Mouse (Mus musculus): Measurements from ENCODE around the gene Fignl1.

The Fignl1 gene

GRCm38 (mm10) chr11:11809404-11810175, 828 bp upstream of the Fignl1 start:
- no peak for DNase-seq (ENCODE audit: low read depth, low spot score)

- peak; percentile 52 for DNase-seq (ENCODE audit: low read depth, low spot score)
These were observed 535 bp downstream of the Fignl1 start for GRCm38 (mm10) chr11:11808035-11808819.

- DNase-seq (ENCODE audit: low read depth, low spot score), result no peak
These were observed 2.8 kb downstream of the Fignl1 start for GRCm38 (mm10) chr11:11805951-11806350.

GRCm38 (mm10) chr11:11804421-11804820, 4.3 kb downstream of the Fignl1 start:
- no peak for DNase-seq (ENCODE audit: low read depth, low spot score)

GRCm38 (mm10) chr11:11801067-11801466, 7.7 kb downstream of the Fignl1 start:
- DNase-seq (ENCODE audit: low read depth, low spot score), result no peak

GRCm38 (mm10) chr11:11800304-11800703, 8.5 kb downstream of the Fignl1 start:
- DNase-seq (ENCODE audit: low read depth, low spot score), result no peak

GRCm38 (mm10) chr11:11798690-11799089, 10.1 kb downstream of the Fignl1 start:
- DNase-seq (ENCODE audit: low read depth, low spot score), result no peak

- DNase-seq (ENCODE audit: low read depth, low spot score), result no peak
These were observed 14.1 kb downstream of the Fignl1 start for GRCm38 (mm10) chr11:11794626-11795025.

GRCm38 (mm10) chr11:11788521-11788974, 20.2 kb downstream of the Fignl1 start:
- DNase-seq (ENCODE audit: low read depth, low spot score), result peak; percentile 90

- DNase-seq (ENCODE audit: low read depth, low spot score), result no peak
These were observed 23.3 kb downstream of the Fignl1 start for GRCm38 (mm10) chr11:11785457-11785856.

GRCm38 (mm10) chr11:11781728-11782127, 27.0 kb downstream of the Fignl1 start:
- peak; percentile 76 for DNase-seq (ENCODE audit: low read depth, low spot score)

GRCm38 (mm10) chr11:11778345-11778744, 30.4 kb downstream of the Fignl1 start:
- no peak for DNase-seq (ENCODE audit: low read depth, low spot score)

- DNase-seq (ENCODE audit: low read depth, low spot score), result peak; percentile 85
These were observed 31.0 kb downstream of the Fignl1 start for GRCm38 (mm10) chr11:11777796-11778195.

- no peak for DNase-seq (ENCODE audit: low read depth, low spot score)
These were observed 31.5 kb downstream of the Fignl1 start for GRCm38 (mm10) chr11:11777246-11777645.

- DNase-seq (ENCODE audit: low read depth, low spot score), result peak; percentile 95
These were observed 32.0 kb downstream of the Fignl1 start for GRCm38 (mm10) chr11:11776822-11777174.

- peak; percentile 47 for DNase-seq (ENCODE audit: low read depth, low spot score)
These were observed 32.5 kb downstream of the Fignl1 start for GRCm38 (mm10) chr11:11776071-11776821.

- no peak for DNase-seq (ENCODE audit: low read depth, low spot score)
These were observed 33.9 kb downstream of the Fignl1 start for GRCm38 (mm10) chr11:11774893-11775292.

GRCm38 (mm10) chr11:11774384-11774783, 34.4 kb downstream of the Fignl1 start:
- DNase-seq (ENCODE audit: low read depth, low spot score), result no peak

GRCm38 (mm10) chr11:11772196-11772595, 36.6 kb downstream of the Fignl1 start:
- no peak for DNase-seq (ENCODE audit: low read depth, low spot score)

- DNase-seq (ENCODE audit: low read depth, low spot score), result no peak
These were observed 38.1 kb downstream of the Fignl1 start for GRCm38 (mm10) chr11:11770691-11771090.

GRCm38 (mm10) chr11:11769281-11769680, 39.5 kb downstream of the Fignl1 start:
- no peak for DNase-seq (ENCODE audit: low read depth, low spot score)

GRCm38 (mm10) chr11:11768057-11768456, 40.7 kb downstream of the Fignl1 start:
- DNase-seq (ENCODE audit: low read depth, low spot score), result peak; percentile 62
